Mouse (Mus musculus) gastrocnemius, postnatal 25 days (tissue): Measurements from ENCODE around the gene Chmp3. TPM values are rescaled to one million over a fixed set of nuclear protein-coding genes. Genes with fewer than 3 reads are reported as not detected.

Source experiments
- DNase-seq: peaks from one replicate; pipeline ENCODE4 v3.0.0; 2022
- long read RNA-seq, 2 experiments: library from polyadenylated mRNA; stranded (forward); transcript quantifications; one replicate each; pipeline ENCODE4 v2.0.0; 2021
- total RNA-seq, 2 experiments: library from RNA; stranded (reverse); gene quantifications; 1 replicate in 1 of 2; 2 replicates in 1 of 2; pipeline ENCODE4 v1.2.3; 2021

The Chmp3 gene
- 10 to 100 TPM; 36.2 to 38.6 TPM for total RNA-seq
- long read RNA-seq, experiment 1, transcript Chmp3-201 (6 exons, 2,654 nt): major isoform, 38 of 51 reads
- long read RNA-seq, experiment 1, partial matches to known transcripts: 0 of 51 reads
- long read RNA-seq, experiment 1, other reads (novel, unspliced or antisense): 13 of 51 reads
- long read RNA-seq, experiment 2, transcript Chmp3-201 (6 exons, 2,654 nt): major isoform, 44 of 51 reads
- long read RNA-seq, experiment 2, partial matches to known transcripts: 1 of 51 reads
- long read RNA-seq, experiment 2, other reads (novel, unspliced or antisense): 5 of 51 reads

- DNase-seq: peak; percentile 95
Observed at GRCm38 (mm10) chr6:71543686-71544499, at the start of gene Chmp3. Gene Chmp3 (plus strand): TSS chr6:71543797.

DNA sequence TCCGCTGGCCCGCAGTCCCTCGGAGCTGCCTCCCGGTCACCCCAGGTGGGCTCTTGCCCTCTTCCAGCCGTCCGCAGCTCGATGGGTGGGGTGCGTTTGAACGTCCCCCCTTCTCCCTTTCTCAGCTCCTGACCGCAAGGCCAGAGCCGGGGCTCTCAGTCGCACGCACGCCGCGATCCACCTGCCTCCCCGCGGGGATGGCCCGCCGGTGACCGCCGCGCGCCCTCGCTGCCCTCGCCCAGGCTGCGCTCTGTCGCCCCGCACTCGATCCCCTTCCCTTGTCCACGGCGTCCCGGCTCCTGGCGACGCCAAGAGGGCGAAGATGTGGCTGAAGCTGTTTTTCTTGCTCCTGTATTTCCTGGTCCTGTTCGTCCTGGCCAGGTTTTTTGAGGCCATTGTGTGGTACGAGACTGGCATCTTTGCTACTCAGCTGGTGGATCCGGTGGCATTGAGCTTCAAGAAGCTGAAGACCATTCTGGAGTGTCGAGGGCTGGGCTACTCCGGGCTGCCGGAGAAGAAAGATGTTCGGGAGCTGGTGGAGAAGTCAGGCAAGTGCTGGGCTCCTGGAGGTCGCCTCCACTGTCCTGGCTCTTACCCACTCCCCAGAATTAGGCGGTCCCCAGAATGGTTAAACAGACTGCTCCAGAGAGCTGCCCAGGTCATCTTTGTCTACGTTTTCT, 49.1 kb upstream of the Chmp3 start:
- peak; percentile 13 for DNase-seq

DNA sequence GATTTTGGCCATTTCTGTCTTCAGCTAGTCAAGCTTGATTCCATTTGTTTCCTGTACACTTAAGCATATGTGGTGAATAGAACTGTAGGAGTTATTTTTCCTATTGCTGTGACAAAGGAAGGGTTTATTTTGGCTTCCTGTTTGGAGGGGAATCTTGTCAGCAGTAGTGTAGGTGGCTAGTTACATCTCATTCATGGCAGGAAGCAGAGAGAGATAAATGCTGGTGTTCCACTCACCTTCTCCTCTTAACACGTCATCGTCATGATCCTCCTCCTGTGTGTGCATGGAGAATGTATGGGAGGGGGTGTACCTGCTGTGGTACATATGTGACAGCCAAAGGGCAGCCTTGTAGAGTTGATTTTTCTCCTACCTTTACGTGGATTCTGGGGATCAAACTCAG, 43.0 kb upstream of the Chmp3 start:
- DNase-seq: no peak

- no peak for DNase-seq
Observed at GRCm38 (mm10) chr6:71503001-71503400, 40.6 kb upstream of the Chmp3 start.

DNA sequence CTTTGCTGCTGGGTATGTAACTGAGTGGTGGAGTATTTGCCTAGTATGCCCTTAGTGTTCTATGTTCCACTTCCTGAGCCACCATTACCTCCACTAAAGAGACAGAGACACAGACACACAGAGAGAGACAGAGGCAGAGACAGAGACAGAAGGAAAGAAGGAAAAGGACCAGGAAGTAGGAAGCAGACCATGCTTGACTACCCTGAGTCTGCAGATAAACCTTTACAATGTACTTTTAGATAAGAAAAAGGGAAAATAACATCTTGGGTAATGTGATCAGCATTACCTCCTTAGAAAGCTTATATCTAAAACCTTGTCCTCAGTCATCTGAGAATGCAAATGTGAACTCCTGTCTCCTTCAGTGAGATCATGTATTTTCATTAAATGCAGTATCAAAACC, 39.9 kb upstream of the Chmp3 start:
- DNase-seq: no peak

DNA sequence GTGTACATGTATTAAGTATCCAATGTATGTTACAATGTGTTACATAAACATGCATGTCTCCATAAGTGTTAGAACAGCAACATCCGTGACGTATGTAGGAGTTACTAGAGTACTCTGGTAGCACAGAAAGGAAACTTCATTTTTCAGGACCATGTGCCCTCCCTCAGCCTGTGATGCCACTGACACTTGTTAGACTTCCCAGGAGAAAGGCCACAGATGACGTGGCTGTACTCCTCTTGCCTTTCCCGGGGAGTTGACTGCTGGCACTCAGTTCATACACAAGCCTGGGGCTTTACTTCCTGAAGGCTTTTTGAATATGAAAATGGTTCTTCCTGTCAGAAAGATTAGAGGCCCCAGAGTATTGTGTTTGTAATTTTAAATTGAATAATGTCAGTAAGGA, 39.5 kb upstream of the Chmp3 start:
- no peak for DNase-seq

GRCm38 (mm10) chr6:71505671-71506070, 37.9 kb upstream of the Chmp3 start:
- no peak for DNase-seq

DNA sequence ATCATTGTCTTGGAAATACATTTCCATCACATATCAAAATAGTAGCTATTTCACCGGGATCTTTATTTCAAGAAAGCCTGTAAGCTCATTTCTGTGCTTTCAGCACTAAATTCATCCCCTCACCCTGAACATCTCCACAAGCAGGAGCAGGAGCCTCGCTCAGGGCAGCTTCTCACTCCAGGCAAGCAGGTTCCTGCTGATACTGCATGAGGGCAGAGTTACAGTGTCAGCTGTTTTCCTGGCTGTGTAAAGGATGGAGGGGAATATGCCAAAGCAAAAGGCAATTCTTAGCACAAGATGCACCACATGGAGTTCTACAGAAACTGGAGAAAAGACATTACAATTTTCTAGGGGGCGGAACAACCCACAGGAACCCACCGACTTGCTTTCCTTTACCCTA, 24.1 kb upstream of the Chmp3 start:
- DNase-seq: no peak

DNA sequence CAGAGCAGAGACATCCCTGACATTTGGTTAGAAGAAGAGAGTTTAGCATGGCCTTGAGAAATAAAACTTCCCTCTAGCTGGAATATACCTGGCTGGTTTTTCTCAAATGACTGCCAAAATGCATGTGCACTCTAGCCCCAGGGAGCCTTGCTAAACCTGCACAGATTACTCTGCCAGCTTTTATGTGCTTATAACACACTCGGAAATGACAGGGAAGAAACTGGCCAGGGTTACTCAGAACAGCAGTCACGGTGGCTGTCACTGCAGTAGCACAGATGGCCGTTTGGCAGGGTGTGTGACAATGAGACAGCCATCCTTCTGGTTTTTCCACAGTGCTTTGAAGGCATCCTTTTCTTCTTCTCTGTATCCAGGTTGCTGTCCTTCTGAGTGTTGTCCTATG, 18.0 kb upstream of the Chmp3 start:
- no peak for DNase-seq

DNA sequence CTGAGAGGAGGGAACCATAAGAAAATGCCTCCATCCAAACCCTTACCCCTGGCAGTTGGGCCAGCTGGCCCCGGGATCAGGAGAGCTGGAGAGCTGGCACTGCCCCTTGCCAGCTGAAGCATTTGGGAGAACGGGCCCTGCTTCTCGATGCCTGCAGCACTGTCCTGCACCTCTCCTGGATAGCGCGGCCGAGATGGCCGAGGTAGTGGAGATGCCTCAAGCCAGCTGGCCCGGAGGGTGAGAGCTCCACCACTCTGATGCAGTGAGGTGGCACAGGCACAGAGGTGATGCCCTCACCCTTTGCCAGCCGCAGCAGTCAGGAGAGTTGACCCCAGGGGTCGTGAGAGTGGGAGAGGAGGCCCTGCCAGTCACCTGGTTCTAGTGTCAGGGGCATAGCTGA, 16.5 kb upstream of the Chmp3 start:
- no peak for DNase-seq

DNA sequence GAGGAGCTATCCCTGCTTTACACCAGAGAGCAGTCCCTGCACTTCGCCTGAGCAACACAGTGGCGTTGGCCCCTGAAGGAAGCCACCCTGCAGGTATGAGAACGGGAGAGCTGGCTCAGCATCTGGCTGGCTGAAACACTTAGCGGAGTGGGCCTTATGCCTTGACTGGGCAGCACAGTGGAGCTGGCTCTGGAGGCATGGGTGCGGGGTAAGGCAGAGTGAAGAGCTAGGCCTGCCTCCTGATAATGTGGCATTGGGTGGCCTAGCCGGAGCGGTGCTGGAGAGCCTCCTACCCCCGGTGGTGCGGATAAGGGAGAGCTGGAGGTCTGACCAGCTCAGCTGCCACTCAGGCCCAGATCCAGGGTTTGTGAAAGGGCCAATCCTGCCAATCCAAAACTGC, 15.8 kb upstream of the Chmp3 start:
- no peak for DNase-seq

- DNase-seq: no peak
Observed at GRCm38 (mm10) chr6:71530176-71530575, 13.4 kb upstream of the Chmp3 start.

DNA sequence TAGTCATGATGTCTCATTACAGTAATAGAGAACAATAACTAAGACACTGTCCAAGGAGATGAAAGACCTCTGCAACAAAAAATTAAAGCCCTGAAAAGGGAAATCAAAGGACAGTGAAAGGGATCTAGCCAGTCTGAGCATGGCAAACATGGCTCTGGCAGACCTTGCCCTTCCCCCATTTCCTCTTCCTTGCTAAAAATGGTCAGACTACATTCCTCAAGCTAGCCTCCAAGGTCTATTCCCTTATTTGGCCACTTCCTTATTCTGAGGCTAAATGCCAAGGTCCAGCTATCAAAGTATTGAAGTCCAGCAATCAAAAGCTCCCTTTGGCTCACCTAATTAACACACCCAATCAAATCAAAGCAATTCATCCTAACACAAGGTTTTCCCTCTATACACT, 6.3 kb upstream of the Chmp3 start:
- DNase-seq: no peak

DNA sequence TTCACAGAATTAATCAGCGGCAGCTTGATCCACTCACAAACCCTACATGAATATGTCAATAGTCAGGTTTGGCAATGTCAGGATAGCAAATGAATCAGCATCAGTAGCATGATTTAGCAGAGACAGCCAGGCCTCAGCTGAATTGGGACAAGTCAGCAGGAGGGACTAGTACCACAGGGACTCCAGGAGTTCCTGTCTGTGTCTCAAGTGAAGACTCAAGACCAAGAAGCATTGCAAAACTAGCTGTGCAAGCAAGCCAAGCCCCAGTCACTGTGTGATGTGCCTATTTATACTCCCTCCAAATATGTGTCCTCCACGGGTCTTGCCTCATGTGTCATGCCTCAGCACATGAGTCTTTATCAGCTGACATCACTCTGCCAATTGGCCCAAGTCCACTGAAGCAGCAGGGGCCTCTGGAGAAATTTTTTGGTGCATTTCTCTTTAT, 11.9 kb downstream of the Chmp3 start:
- DNase-seq: peak; percentile 24

GRCm38 (mm10) chr6:71556826-71557225, 13.2 kb downstream of the Chmp3 start:
- DNase-seq: no peak

GRCm38 (mm10) chr6:71568616-71569015, 25.0 kb downstream of the Chmp3 start:
- DNase-seq: no peak

DNA sequence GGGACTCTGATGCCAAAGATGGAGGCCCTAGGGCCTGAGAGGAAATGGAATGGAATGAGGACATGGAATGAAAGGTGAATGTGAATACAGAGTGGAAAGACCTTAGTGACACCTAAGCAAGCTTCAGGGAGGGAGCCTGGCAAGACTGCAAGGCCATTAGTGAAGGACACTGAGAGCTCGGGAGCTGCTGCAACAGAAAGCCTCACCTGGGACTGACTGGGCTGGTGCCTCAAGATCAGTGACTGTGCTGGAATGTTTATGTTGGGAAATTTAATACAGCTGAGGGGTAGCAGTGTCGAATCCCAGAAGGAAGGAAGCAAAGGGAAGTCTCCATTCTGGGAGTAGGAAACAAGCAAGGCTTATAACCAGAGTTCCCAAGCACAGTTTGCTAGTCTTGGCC, 25.4 kb downstream of the Chmp3 start:
- DNase-seq: no peak

- no peak for DNase-seq
Observed at GRCm38 (mm10) chr6:71575359-71575758, 31.8 kb downstream of the Chmp3 start.

DNA sequence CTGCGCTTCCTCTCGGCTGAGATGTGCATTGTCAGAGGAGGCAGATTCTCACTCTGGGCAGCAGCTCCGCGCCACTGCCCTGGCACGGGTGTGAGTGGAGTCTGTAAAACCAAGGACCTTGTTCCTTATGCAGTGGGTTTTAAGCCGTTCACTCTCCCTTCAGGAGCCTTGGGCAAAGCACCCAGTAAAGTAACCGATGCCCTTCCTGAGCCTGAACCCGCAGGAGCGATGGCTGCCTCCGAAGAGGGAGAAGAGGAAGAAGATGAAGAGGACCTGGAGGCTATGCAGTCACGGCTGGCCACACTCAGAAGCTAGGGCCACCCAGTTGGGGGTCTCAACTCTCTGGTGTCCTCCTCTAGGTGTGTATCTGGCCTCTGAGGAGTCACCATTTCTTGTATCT, 35.9 kb downstream of the Chmp3 start:
- no peak for DNase-seq

DNA sequence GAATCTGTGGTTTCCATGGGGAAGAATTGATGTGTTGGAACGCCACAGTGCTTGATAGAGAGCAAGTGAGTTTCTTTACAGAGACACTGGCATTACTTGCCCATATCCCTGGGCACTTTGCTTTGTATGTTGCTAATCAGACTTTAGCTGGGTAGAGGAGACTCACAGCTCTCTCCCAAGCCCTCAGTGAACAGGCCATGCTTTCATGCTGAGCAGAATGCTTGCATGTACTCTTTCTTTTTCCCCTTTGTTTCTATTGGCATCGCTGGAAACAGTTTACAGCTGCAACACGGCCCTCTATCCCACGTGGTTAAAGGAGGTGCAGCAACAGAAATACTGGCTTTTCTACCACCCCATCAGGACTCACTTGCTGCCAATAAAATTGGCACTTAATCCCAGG, 39.6 kb downstream of the Chmp3 start:
- no peak for DNase-seq

DNA sequence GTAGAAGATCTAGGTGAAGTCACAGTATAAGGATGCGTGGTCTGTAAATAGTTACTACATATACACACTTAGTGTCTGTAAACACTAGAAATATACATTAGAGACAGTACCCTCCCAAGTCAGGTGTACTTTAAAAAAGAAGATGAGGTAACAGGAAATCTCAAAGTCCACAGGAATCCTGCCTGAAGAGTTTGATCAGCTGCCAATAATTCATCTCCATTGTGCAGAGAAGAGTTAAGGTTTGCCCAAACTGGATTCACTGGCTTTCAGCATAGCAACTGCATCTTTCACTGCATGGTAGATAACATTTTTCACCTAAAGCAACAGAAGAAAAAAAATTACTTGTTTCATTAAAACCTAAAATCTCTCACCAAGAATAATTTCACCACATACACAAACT, 45.8 kb downstream of the Chmp3 start:
- DNase-seq: no peak

DNA sequence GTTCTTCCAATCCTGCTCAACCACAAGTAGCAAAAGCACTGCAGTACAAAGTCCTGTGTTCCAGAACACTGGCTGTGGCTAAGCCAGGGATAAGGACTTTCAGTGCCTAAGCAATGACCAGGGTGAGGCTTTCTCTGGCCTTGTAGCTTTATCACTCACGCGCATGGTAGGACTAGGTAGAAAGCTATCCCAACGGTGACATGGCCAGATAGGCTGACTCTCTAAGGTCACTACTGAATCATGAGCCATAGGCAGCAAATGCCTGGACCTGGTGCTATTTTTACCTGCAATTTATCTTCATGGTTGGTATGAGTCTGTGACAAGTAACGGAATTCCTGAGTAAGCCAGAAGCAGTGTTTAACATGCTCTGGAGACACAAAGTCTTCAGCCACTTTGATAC, 46.6 kb downstream of the Chmp3 start:
- no peak for DNase-seq

GRCm38 (mm10) chr6:71607756-71608155, 64.2 kb downstream of the Chmp3 start:
- DNase-seq: no peak
